Mouse (Mus musculus) limb, embryonic 15.5 days (tissue): Measurements from ENCODE around the gene Gan. TPM values are rescaled to one million over a fixed set of nuclear protein-coding genes. Genes with fewer than 3 reads are reported as not detected.

Experiments used
- ATAC-seq: fragments of 200-750 bp; cut with Nextera tagmentation; 2 replicates; pipeline ENCODE4 v1.8.0; 2017; ENCODE audit warnings: low read depth, moderate TSS enrichment; ENCODE audit not compliant: insufficient number of reproducible peaks, low FRiP score, low TSS enrichment
- H3K27ac ChIP-seq: fragments of 300-500 bp; sonication (generic); 2 replicates; pipeline ENCODE4 v1.5.1; 2015; ENCODE audit warnings: moderate library complexity, mild to moderate bottlenecking, inconsistent platforms
- H3K27me3 ChIP-seq: fragments of 300-500 bp; sonication (generic); 2 replicates; pipeline ENCODE4 v1.6.1; 2015; ENCODE audit warnings: inconsistent platforms
- H3K36me3 ChIP-seq: fragments of 300-500 bp; sonication (generic); 2 replicates; pipeline ENCODE4 v1.6.1; 2015; ENCODE audit warnings: inconsistent platforms
- H3K4me1 ChIP-seq: fragments of 300-500 bp; sonication (generic); 2 replicates; pipeline ENCODE4 v1.6.1; 2015; ENCODE audit warnings: inconsistent platforms
- H3K4me2 ChIP-seq: fragments of 300-500 bp; sonication (generic); 2 replicates; pipeline ENCODE4 v1.6.1; 2015; ENCODE audit warnings: mild to moderate bottlenecking, inconsistent platforms
- H3K4me3 ChIP-seq: fragments of 300-500 bp; sonication (generic); 2 replicates; pipeline ENCODE4 v1.5.1; 2015; ENCODE audit warnings: mild to moderate bottlenecking, inconsistent platforms
- H3K9ac ChIP-seq: fragments of 300-500 bp; sonication (generic); 2 replicates; pipeline ENCODE4 v1.6.1; 2015; ENCODE audit warnings: inconsistent platforms
- H3K9me3 ChIP-seq: fragments of 300-500 bp; sonication (generic); 2 replicates; pipeline ENCODE4 v1.6.1; 2016; ENCODE audit warnings: inconsistent platforms
- WGBS: fragments of 180-500 bp; shearing (Covaris S2); methylation state at CpG from one replicate; pipeline ENCODE4 v1.1.7; 2015; 5-methylcytosine and 5-hydroxymethylcytosine counted together
- polyA plus RNA-seq: library from polyadenylated mRNA; unstranded; fragments of >200 nt; fragmentation: Nextera tagmentation; extraction: Ambion mirVana; gene quantifications from 2 replicates; pipeline ENCODE4 v1.2.1, GENCODE M21; 2015

The Gan gene
- polyA plus RNA-seq, 1 experiment from 2014 or later = 3.7 TPM

DNA sequence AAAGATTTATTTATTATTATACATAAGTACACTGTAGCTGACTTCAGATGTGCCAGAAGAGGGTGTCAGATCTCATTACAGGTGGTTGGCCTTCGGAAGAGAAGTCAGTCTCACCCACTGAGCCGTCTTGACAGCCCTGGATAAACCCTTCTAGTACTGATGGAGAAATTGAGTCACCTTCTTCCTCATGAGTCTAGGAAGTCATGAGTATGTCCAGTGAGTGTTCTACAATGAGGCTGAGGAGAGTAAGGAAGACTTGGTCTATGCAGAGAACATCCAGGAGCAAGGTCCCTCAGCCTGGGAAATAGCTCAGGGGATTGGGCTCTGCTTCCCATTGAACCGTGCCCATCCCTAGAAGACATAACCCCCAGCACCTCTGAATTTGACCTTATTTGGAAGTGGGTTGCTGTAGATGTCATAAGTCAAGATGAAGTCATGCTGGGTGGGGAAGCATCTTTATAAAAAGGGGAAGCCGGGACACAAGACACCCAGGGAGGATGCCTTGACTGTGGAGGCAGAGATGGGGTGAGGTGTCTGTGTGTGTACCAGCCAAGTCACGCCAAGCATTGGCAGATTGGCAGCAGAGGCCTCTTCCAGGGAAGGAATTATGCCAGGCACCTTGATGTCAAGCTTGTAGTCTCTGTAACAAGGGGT is 83.0 kb downstream of the Gan start:
- H3K9me3 ChIP-seq = no peaks in the 10 kb centered on the region
- no peaks in the 10 kb centered on the region for H3K27me3 ChIP-seq
- H3K36me3 ChIP-seq = no peaks in the 10 kb centered on the region
- no peak overlapping the region for H3K9ac ChIP-seq
- no peak for ATAC-seq
- no peaks in the 10 kb centered on the region for H3K4me1 ChIP-seq
- H3K4me3 ChIP-seq = no peak overlapping the region
- no peak overlapping the region for H3K27ac ChIP-seq
- WGBS = 78% methylated on average over 5 of the region's 5 CpGs
- H3K4me2 ChIP-seq = no peak overlapping the region

DNA sequence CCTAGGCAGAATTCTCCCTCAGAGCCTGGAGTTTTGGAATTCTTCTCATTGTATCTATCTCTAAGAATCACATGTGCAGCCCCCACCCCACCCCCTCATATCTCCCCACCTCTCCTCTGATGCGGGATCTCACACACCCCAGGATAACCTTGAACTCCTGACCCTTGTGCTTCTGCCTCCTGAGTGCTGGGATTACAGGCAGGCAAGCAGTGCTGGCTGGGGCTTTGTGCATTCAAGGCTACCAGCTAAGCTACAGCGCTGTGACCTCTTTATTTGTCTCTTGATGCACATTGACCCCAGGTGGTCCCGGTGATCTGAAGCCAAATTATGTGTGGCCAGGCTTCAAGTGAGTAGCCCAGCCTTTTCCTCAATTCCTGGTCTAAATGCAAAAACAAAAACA is 83.9 kb downstream of the Gan start:
- WGBS = 45% methylated on average over 3 of the region's 3 CpGs
- Histone ChIP-seq H3K4me3 (no peak overlapping the region), H3K4me1 (no peaks in the 10 kb centered on the region), H3K9ac (no peak overlapping the region), H3K4me2 (no peak overlapping the region), H3K27ac (no peak overlapping the region), H3K36me3 (no peaks in the 10 kb centered on the region), H3K27me3 (no peaks in the 10 kb centered on the region), H3K9me3 (no peaks in the 10 kb centered on the region)
- no peak for ATAC-seq

DNA sequence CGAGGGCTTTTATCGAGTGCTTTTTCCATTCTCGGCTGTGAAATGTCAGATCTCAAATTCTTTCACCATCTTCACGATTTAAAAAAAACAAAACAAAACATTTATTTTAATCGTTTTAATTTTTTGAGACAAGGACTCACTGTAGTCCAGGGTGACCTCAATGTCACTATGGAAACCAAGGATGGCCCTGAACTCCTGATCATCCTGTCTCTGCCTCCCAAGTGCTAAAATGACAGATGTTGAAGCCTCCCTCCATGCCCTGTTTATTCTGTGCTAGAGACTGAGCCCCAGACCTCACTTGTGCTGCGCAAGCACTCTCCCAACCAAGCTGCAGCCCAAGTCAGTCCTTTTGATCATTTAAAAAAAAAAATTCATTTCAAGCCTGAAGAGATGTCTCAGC is 84.4 kb downstream of the Gan start:
- Histone ChIP-seq H3K9me3 (no peaks in the 10 kb centered on the region), H3K27ac (no peak overlapping the region), H3K36me3 (no peaks in the 10 kb centered on the region), H3K4me3 (no peak overlapping the region), H3K4me2 (no peak overlapping the region), H3K27me3 (no peaks in the 10 kb centered on the region), H3K9ac (no peak overlapping the region), H3K4me1 (no peaks in the 10 kb centered on the region)
- WGBS = 74% methylated on average over 6 of the region's 6 CpGs
- ATAC-seq = no peak

DNA sequence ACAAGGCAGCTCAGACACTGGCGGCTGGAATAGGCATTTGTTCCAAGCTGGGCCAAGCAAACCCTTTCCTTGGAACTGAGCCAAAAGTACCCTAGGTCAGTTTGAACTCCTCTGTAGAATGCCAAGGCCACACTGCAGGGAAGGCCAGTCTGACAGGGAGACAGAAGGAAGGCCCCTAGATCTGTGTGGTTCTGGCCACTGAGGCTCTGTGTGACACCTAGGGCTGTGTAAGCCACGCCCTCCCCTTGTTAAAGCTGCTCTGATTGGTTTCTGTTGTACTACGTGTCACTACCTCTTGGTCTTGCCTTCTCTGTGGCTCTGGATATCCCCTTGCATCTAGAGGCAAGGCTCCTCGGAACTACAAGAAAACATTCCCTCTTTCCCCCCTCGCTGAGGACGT is 86.7 kb downstream of the Gan start:
- no peak for ATAC-seq
- Histone ChIP-seq H3K4me2 (no peak overlapping the region), H3K27ac (no peak overlapping the region), H3K4me1 (no peaks in the 10 kb centered on the region), H3K4me3 (no peak overlapping the region), H3K9ac (no peak overlapping the region), H3K36me3 (no peaks in the 10 kb centered on the region), H3K27me3 (no peaks in the 10 kb centered on the region), H3K9me3 (no peaks in the 10 kb centered on the region)
- 38% methylated on average over 6 of the region's 6 CpGs for WGBS

DNA sequence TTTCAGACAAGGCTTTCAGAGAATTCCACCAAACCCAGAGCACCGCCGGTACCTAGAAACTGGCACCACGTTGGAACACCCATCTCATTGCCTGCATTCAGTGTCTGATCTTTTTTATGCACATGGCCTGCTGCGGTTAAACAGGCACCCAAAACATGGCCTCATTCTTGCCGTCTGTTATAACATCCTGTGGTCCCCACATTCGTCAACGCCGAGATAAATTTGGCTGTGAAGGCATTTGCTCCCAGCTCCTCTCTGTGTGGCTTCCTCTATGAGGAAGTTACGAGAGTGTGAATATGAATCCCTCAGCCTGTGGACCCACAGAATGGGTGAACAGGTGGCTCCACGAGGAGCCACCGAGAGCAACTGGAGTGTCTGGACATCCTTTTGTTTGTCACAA is 90.4 kb downstream of the Gan start:
- Histone ChIP-seq H3K9ac (no peak overlapping the region), H3K4me3 (no peak overlapping the region), H3K27me3 (no peaks in the 10 kb centered on the region), H3K36me3 (no peaks in the 10 kb centered on the region), H3K9me3 (no peaks in the 10 kb centered on the region), H3K4me2 (no peak overlapping the region), H3K4me1 (no peaks in the 10 kb centered on the region), H3K27ac (no peak overlapping the region)
- WGBS = 72% methylated on average over 11 of the region's 11 CpGs
- ATAC-seq = no peak

DNA sequence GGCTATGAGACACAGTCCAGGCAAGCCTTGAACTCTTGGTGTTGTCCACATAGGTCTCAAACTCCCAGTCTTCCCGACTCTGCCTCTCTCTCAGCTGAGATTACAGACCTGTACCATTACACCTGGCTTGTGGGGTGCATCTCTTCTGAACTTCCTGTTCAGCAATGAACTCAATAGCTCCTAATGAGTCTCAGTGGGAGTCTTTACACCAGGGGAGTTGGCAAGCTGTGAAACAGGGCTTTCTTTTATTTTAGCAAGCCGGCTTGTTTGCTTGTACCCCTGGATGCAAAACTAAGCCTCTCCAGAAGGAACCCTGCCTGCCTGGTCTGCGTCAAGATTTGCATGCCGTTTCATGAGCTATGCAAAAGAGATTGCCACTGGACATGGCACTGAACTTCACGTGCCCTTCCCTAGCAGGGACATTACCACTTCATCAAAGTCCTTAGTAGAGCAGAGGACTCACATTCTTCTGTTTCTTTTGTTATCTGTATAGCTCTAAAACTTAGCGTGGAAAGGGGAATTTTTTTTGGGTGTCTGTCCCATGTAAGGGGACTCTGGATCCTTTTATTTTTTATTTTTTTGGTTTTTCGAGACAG is 93.2 kb downstream of the Gan start:
- Histone ChIP-seq H3K27ac (no peak overlapping the region), H3K9ac (no peak overlapping the region), H3K4me3 (no peak overlapping the region), H3K36me3 (no peaks in the 10 kb centered on the region), H3K4me2 (no peak overlapping the region), H3K9me3 (no peaks in the 10 kb centered on the region), H3K4me1 (peaks cover 3% of the 10 kb centered on the region; the same call in 1 of the 2 replicates), H3K27me3 (no peaks in the 10 kb centered on the region)
- WGBS = 45% methylated on average over 7 of the region's 7 CpGs
- ATAC-seq = no peak

DNA sequence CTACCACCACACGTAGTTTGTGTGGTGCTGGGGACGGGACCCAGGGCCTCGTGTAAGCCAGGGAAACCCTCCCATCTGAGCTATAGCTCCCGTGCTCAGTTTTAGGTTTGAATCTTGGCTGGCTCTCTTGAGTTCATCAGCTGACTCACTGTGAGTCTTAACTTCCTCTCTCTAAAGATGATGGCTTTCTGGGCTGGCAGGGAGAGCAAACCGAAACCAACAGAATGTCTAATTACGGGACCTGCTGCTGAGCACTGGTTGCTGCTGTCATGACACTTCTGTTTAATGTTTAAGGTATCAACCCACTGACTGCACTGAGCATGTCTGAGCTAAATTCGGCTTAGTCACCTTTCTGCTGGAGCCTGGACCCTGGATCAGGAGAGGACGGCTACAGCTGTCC is 94.7 kb downstream of the Gan start:
- Histone ChIP-seq H3K4me3 (no peak overlapping the region), H3K36me3 (no peaks in the 10 kb centered on the region), H3K9ac (no peak overlapping the region), H3K9me3 (no peaks in the 10 kb centered on the region), H3K27me3 (no peaks in the 10 kb centered on the region), H3K27ac (no peak overlapping the region), H3K4me2 (no peak overlapping the region), H3K4me1 (peaks cover 8% of the 10 kb centered on the region; the same call in 1 of the 2 replicates)
- ATAC-seq = no peak
- WGBS = 87% methylated on average over 8 of the region's 8 CpGs

DNA sequence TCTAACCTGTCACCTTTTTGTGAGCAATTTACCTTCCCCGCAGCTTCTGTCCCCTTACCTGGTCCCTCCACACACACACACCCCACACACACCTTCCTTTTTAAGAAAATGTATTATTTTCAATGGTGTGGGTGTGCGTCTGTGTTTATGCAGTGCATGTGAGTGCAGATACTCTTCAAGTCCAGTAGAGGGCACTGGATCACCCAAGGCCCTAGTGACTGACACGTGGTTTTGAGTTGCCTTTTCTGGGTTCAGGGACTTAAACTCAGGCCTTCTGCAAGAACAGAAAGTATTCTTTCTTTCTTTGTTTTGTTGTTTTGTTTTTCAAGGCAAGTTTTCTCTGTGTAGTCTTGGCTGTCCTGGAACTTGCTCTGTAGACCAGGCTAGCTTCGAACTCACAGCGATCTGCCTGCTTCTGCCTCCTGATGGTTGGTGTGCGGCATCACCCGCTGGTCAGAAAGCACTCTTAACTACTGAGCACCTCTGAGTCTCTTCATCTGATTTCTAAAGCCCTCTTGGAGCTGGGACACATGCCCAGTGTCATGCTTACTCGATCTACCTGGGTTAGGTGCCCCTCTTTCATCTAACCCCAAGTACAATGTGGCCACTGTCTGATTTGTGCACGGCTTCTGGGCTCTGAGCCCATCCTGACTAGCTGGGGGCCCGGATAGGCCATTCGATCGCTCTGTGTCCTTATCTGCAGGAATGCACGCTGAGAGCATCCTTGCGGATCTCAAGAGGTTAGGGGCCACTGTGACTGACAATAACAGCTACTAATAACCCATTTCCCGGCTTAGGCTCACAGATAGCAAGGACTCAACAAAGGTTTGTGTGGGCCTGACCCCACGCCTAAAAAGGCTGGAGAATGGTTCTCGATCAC is 95.7 kb downstream of the Gan start:
- no peaks in the 10 kb centered on the region for H3K27me3 ChIP-seq
- H3K9me3 ChIP-seq = no peaks in the 10 kb centered on the region
- WGBS = 90% methylated on average over 17 of the region's 17 CpGs
- no peak overlapping the region for H3K4me2 ChIP-seq
- H3K4me3 ChIP-seq = no peak overlapping the region
- H3K36me3 ChIP-seq = no peaks in the 10 kb centered on the region
- H3K27ac ChIP-seq = no peak overlapping the region
- no peak for ATAC-seq
- peaks cover 14% of the 10 kb centered on the region for H3K4me1 ChIP-seq
- no peak overlapping the region for H3K9ac ChIP-seq

DNA sequence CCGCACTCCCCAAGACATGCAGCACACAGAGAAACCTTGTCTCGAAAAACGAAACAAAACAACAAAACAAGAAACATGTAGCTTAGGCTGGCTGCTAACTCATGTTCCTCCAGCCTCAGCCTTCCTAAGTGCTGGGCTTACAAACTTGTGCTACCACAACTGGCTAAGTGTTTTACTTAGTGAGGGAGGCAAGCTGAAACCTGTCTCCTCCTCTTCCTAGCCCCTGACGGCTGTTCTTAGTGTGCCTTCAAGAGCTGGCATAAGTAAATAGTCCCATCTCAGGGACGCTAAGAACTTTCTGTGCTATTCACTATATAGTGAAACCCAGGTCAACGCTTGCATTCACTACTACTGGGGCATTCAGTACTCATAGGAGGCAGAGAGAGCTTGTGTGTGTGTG is 96.6 kb downstream of the Gan start:
- Histone ChIP-seq H3K4me2 (no peak overlapping the region), H3K4me1 (peaks cover 23% of the 10 kb centered on the region), H3K4me3 (no peak overlapping the region), H3K36me3 (no peaks in the 10 kb centered on the region), H3K27me3 (no peaks in the 10 kb centered on the region), H3K9me3 (no peaks in the 10 kb centered on the region), H3K9ac (no peak overlapping the region), H3K27ac (no peak overlapping the region)
- WGBS = 74% methylated on average over 6 of the region's 6 CpGs
- ATAC-seq = no peak

DNA sequence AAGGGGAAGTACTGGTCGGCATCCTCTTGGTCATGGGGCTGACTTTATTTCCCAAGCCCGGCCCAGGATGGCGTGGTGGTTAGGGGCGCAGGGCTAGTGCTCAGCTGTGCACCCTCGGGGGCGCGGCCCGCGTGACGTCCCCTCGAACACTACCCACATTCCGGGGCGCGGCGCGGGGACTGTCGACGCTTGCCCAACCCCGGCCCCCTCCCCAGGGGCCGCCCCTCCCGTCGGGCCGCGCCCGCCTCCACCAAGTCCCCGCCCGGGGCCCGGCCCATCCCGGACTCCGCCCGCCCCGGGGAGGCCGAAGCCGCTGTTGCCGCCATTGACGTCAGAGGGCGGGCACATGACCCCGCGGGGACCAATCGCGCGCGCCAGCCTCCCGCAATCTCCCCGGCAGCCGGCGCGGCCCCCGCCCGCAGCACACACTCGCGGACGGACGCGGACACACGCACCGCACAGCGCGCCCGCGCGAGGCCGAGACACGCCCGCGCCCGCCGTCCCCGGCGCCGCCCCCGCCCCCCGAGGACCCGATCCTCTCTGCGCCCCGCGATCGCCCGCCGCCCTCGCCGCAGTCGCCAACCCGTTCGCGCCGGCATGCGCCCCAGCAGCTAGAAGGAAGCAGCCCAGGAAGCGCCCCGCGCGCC is 98.5 kb downstream of the Gan start:
- peak overlapping the region; percentile 82 for H3K9ac ChIP-seq
- H3K4me1 ChIP-seq = peaks cover 40% of the 10 kb centered on the region
- under 1% methylated on average over 38 of the region's 92 CpGs for whole genome bisulfite sequencing
- peak overlapping the region; percentile 92 for H3K4me3 ChIP-seq
- no peaks in the 10 kb centered on the region for H3K27me3 ChIP-seq
- H3K27ac ChIP-seq = peak overlapping the region; percentile 87
- peak; percentile 89 for ATAC-seq
- H3K36me3 ChIP-seq = no peaks in the 10 kb centered on the region
- peak overlapping the region; percentile 79 for H3K4me2 ChIP-seq
- H3K9me3 ChIP-seq = no peaks in the 10 kb centered on the region

DNA sequence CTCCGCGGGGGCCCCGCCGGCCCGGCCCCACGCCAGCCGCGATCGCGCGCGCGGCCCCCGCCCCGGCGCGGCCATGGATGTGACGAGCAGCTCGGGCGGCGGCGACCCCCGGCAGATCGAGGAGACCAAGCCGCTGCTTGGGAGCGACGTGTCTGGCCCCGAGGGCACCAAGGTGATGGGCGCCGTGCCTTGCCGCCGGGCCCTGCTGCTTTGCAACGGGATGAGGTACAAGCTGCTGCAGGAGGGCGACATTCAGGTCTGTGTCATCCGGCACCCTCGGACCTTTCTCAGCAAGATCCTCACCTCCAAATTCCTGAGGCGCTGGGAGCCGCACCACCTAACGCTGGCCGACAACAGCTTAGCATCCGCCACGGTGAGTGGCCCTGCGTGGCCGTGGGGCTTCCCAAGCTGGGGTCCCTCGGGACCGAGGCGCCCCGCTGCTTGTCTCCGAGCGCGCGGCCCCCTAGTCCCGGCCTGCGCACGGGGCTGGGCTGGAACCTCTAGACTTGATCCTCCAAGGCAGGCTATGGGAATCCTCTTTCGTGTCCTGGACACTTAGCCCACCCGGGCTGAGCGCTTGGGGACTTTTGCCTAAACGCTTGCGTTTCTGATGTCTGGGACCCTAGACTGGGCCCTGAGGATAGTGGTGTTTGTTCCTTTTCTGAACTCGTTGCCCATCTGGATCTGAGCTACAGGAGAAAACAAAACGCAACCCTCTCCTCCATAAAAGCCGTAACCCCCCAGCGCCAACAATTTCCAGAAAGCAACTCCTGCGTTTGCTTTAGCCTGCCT is 99.3 kb downstream of the Gan start, which contains the start of gene Cmip:
TSS of gene Cmip (plus strand) at position 36 of the 792 bp plus-strand sequence.
- Histone ChIP-seq H3K9ac (peak within 1 kb of the TSS; percentile 82), H3K27ac (peak within 1 kb of the TSS; percentile 87), H3K4me1 (peaks cover 45% of the 10 kb centered on the region), H3K27me3 (no peaks in the 10 kb centered on the region), H3K36me3 (no peaks in the 10 kb centered on the region), H3K4me2 (peak within 1 kb of the TSS; percentile 79), H3K9me3 (no peaks in the 10 kb centered on the region), H3K4me3 (peak within 1 kb of the TSS; percentile 92)
- no peak; the same call in 1 of the 2 replicates for ATAC-seq
- WGBS = under 1% methylated on average over 47 of the region's 65 CpGs
